Mouse (Mus musculus): ENCODE results near the gene Fam187a. TPM values are rescaled to one million over a fixed set of nuclear protein-coding genes. Genes with fewer than 3 reads are reported as not detected.

Fam187a gene
- polyA plus RNA-seq, 1 experiment from 2014 or later, result not detected

GRCm38 (mm10) chr11:102895779-102896178 is 10.8 kb downstream of the Fam187a start:
- Histone ChIP-seq H3K4me2 (replicated peaks) (no peak overlapping the region), H3K9ac (no peak overlapping the region), H3K27me3 (peaks cover 45% of the 10 kb centered on the region), H3K4me3 (replicated peaks) (no peak overlapping the region), H3K9me3 (replicated peaks) (no peaks in the 10 kb centered on the region), H3K4me1 (peaks cover 13% of the 10 kb centered on the region; the same call in 1 of the 2 replicates), H3K36me3 (no peaks in the 10 kb centered on the region), H3K27ac (replicated peaks) (no peak overlapping the region)
- no peak for ATAC-seq (ENCODE audit: insufficient number of reproducible peaks, low FRiP score, low TSS enrichment, low read depth)
- WGBS, result 81% methylated on average over 9 of the region's 9 CpGs

GRCm38 (mm10) chr11:102896641-102897040 is 11.7 kb downstream of the Fam187a start:
- Histone ChIP-seq H3K9ac (no peak overlapping the region), H3K4me3 (replicated peaks) (no peak overlapping the region), H3K27me3 (peaks cover 42% of the 10 kb centered on the region), H3K9me3 (replicated peaks) (no peaks in the 10 kb centered on the region), H3K36me3 (no peaks in the 10 kb centered on the region), H3K4me2 (replicated peaks) (no peak overlapping the region), H3K4me1 (peaks cover 14% of the 10 kb centered on the region; the same call in 1 of the 2 replicates), H3K27ac (replicated peaks) (no peak overlapping the region)
- ATAC-seq (ENCODE audit: insufficient number of reproducible peaks, low FRiP score, low TSS enrichment, low read depth), result no peak
- 76% methylated on average over 20 of the region's 20 CpGs for WGBS

GRCm38 (mm10) chr11:102898408-102898807 is 13.4 kb downstream of the Fam187a start:
- Histone ChIP-seq H3K36me3 (no peaks in the 10 kb centered on the region), H3K27ac (replicated peaks) (no peak overlapping the region), H3K9me3 (replicated peaks) (no peaks in the 10 kb centered on the region), H3K27me3 (peaks cover 31% of the 10 kb centered on the region), H3K4me1 (peaks cover 7% of the 10 kb centered on the region; the same call in 1 of the 2 replicates), H3K4me2 (replicated peaks) (no peak overlapping the region), H3K4me3 (replicated peaks) (no peak overlapping the region), H3K9ac (no peak overlapping the region)
- 67% methylated on average over 9 of the region's 9 CpGs for WGBS
- no peak for ATAC-seq (ENCODE audit: insufficient number of reproducible peaks, low FRiP score, low TSS enrichment, low read depth)

GRCm38 (mm10) chr11:102900763-102901162 is 15.8 kb downstream of the Fam187a start, which contains the start of gene Gfap:
TSS of gene Gfap (minus strand) at chr11:102900912.
- WGBS, result 10% methylated on average over 7 of the region's 7 CpGs
- no peak for ATAC-seq (ENCODE audit: insufficient number of reproducible peaks, low FRiP score, low TSS enrichment, low read depth)
- no peak within 1 kb of the TSS for H3K4me3 ChIP-seq (replicated peaks)
- H3K36me3 ChIP-seq, result peaks cover 3% of the 10 kb centered on the region; the same call in 1 of the 2 replicates
- no peak within 1 kb of the TSS for H3K9ac ChIP-seq
- H3K4me1 ChIP-seq, result peaks cover 4% of the 10 kb centered on the region; the same call in 1 of the 2 replicates
- peaks cover 8% of the 10 kb centered on the region; the same call in 1 of the 2 replicates for H3K27me3 ChIP-seq
- no peak within 1 kb of the TSS for H3K27ac ChIP-seq (replicated peaks)
- H3K4me2 ChIP-seq (replicated peaks), result no peak within 1 kb of the TSS
- no peaks in the 10 kb centered on the region for H3K9me3 ChIP-seq (replicated peaks)

GRCm38 (mm10) chr11:102901199-102901598 is 16.2 kb downstream of the Fam187a start:
- ATAC-seq (ENCODE audit: insufficient number of reproducible peaks, low FRiP score, low TSS enrichment, low read depth), result no peak
- Histone ChIP-seq H3K9me3 (replicated peaks) (no peaks in the 10 kb centered on the region), H3K36me3 (peaks cover 7% of the 10 kb centered on the region; the same call in 1 of the 2 replicates), H3K27ac (replicated peaks) (no peak overlapping the region), H3K4me3 (replicated peaks) (no peak overlapping the region), H3K4me2 (replicated peaks) (no peak overlapping the region), H3K9ac (no peak overlapping the region), H3K27me3 (0 out of 2 replicates have a peak, but pooled peaks cover 4% of the 10 kb centered on the region), H3K4me1 (peaks cover 4% of the 10 kb centered on the region; the same call in 1 of the 2 replicates)
- 55% methylated on average over 4 of the region's 4 CpGs for WGBS

- H3K27ac ChIP-seq (replicated peaks), result no peak overlapping the region
- no peak overlapping the region for H3K4me3 ChIP-seq (replicated peaks)
- peaks cover 4% of the 10 kb centered on the region; the same call in 1 of the 2 replicates for H3K4me1 ChIP-seq
- H3K27me3 ChIP-seq, result 0 out of 2 replicates have a peak, but pooled peaks cover 3% of the 10 kb centered on the region
- no peak overlapping the region for H3K4me2 ChIP-seq (replicated peaks)
- no peak for ATAC-seq (ENCODE audit: insufficient number of reproducible peaks, low FRiP score, low TSS enrichment, low read depth)
- H3K36me3 ChIP-seq, result peaks cover 16% of the 10 kb centered on the region
- H3K9ac ChIP-seq, result no peak overlapping the region
- no peaks in the 10 kb centered on the region for H3K9me3 ChIP-seq (replicated peaks)
- WGBS, result 86% methylated on average over 5 of the region's 5 CpGs
Observed at GRCm38 (mm10) chr11:102902107-102902506, 17.1 kb downstream of the Fam187a start.

- Histone ChIP-seq H3K4me1 (peaks cover 4% of the 10 kb centered on the region; the same call in 1 of the 2 replicates), H3K27me3 (0 out of 2 replicates have a peak, but pooled peaks cover 3% of the 10 kb centered on the region), H3K36me3 (peaks cover 32% of the 10 kb centered on the region), H3K9ac (no peak overlapping the region), H3K27ac (replicated peaks) (no peak overlapping the region), H3K4me3 (replicated peaks) (no peak overlapping the region), H3K9me3 (replicated peaks) (no peaks in the 10 kb centered on the region), H3K4me2 (replicated peaks) (no peak overlapping the region)
- ATAC-seq (ENCODE audit: insufficient number of reproducible peaks, low FRiP score, low TSS enrichment, low read depth), result no peak
- 74% methylated on average over 7 of the region's 7 CpGs for WGBS
Observed at GRCm38 (mm10) chr11:102903654-102904053, 18.7 kb downstream of the Fam187a start.

GRCm38 (mm10) chr11:102911376-102911775 is 26.4 kb downstream of the Fam187a start:
- H3K36me3 ChIP-seq, result peaks cover 81% of the 10 kb centered on the region
- no peak overlapping the region for H3K9ac ChIP-seq
- H3K4me2 ChIP-seq (replicated peaks), result no peak overlapping the region
- no peak for ATAC-seq (ENCODE audit: insufficient number of reproducible peaks, low FRiP score, low TSS enrichment, low read depth)
- no peaks in the 10 kb centered on the region for H3K4me1 ChIP-seq
- H3K27ac ChIP-seq (replicated peaks), result no peak overlapping the region
- H3K4me3 ChIP-seq (replicated peaks), result no peak overlapping the region
- H3K9me3 ChIP-seq (replicated peaks), result no peaks in the 10 kb centered on the region
- WGBS, result 77% methylated on average over 7 of the region's 7 CpGs
- no peaks in the 10 kb centered on the region for H3K27me3 ChIP-seq

- Histone ChIP-seq H3K27ac (replicated peaks) (no peak overlapping the region), H3K9ac (no peak overlapping the region), H3K36me3 (peaks cover 42% of the 10 kb centered on the region), H3K4me1 (0 out of 2 replicates have a peak, but pooled peaks cover 3% of the 10 kb centered on the region), H3K27me3 (no peaks in the 10 kb centered on the region), H3K4me2 (replicated peaks) (no peak overlapping the region), H3K4me3 (replicated peaks) (no peak overlapping the region), H3K9me3 (replicated peaks) (no peaks in the 10 kb centered on the region)
- ATAC-seq (ENCODE audit: insufficient number of reproducible peaks, low FRiP score, low TSS enrichment, low read depth), result no peak
- 89% methylated on average over 9 of the region's 9 CpGs for whole genome bisulfite sequencing
Observed at GRCm38 (mm10) chr11:102915380-102915779, 30.4 kb downstream of the Fam187a start.

- no peak overlapping the region for H3K4me3 ChIP-seq (replicated peaks)
- H3K27me3 ChIP-seq, result no peaks in the 10 kb centered on the region
- 65% methylated on average over 4 of the region's 4 CpGs for WGBS
- H3K36me3 ChIP-seq, result peaks cover 21% of the 10 kb centered on the region
- no peak for ATAC-seq (ENCODE audit: insufficient number of reproducible peaks, low FRiP score, low TSS enrichment, low read depth)
- H3K27ac ChIP-seq (replicated peaks), result no peak overlapping the region
- H3K9me3 ChIP-seq (replicated peaks), result no peaks in the 10 kb centered on the region
- no peak overlapping the region for H3K4me2 ChIP-seq (replicated peaks)
- H3K9ac ChIP-seq, result no peak overlapping the region
- peaks cover 19% of the 10 kb centered on the region for H3K4me1 ChIP-seq
Observed at GRCm38 (mm10) chr11:102918077-102918476, 33.1 kb downstream of the Fam187a start.

GRCm38 (mm10) chr11:102921491-102921890 is 36.5 kb downstream of the Fam187a start:
- H3K27me3 ChIP-seq, result no peaks in the 10 kb centered on the region
- H3K9me3 ChIP-seq (replicated peaks), result no peaks in the 10 kb centered on the region
- 75% methylated on average over 6 of the region's 6 CpGs for WGBS
- no peak for ATAC-seq (ENCODE audit: insufficient number of reproducible peaks, low FRiP score, low TSS enrichment, low read depth)
- H3K4me3 ChIP-seq (replicated peaks), result no peak overlapping the region
- no peak overlapping the region for H3K9ac ChIP-seq
- no peaks in the 10 kb centered on the region for H3K36me3 ChIP-seq
- peaks cover 28% of the 10 kb centered on the region for H3K4me1 ChIP-seq
- H3K4me2 ChIP-seq (replicated peaks), result no peak overlapping the region
- H3K27ac ChIP-seq (replicated peaks), result no peak overlapping the region
